Comparison of ENCODE assay signal across 22 mouse cellular contexts in the genomic region with DNA sequence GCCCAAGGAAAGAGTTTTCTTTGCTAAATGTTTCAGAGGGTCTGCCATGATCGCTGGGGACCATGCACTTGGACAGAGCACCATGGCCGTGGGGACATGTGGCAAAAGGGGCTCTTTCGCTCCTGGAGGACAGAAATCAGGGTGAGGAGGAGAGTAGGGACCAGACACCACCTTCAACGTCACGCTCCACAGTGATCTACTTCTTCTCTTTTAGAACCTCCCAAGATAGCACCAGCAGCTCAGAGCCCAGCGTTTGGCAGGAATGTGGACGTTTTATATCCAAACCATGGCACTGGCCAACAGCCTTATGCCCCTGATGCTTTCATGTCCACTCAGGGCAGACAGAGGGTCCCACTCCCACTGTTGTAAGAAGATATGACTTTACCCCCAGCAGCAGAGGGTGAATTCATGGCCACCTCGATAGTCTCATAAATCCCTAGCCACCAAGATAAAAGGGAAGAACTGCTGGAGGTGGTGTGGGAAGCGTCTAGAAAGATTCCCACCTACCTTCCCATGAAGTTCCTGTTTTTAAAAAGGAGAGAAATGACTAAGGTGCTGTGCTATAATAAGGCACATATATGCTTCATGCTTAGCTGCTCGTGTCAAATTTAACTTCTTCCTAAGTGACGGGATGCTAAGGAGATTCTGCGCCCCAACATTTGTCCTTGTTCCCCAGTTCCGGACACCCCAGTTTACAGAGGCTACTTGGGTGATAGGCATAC.
"Had no signal": no experiment of that assay in that cellular context is flagged by ENCODE, and none has a peak within 500 bp of the region (broad histone marks: within the 10 kb centered on the region; RNA-seq: fewer than 3 reads in every experiment).

No protein-coding gene starts in this region.

- H3K4me2 ChIP-seq: kidney, embryonic 15.5 days; limb, embryonic 12.5 days; limb, embryonic 15.5 days; liver, embryonic 11.5 days; lung, embryonic 14.5 days; midbrain, embryonic 12.5 days; midbrain, embryonic 15.5 days; neural tube, embryonic 13.5 days had no signal

- H3K4me3 ChIP-seq: kidney, embryonic 15.5 days; limb, embryonic 12.5 days; limb, embryonic 15.5 days; midbrain, embryonic 12.5 days; midbrain, embryonic 15.5 days; myocyte; neural tube, embryonic 13.5 days had no signal

- ATAC-seq: liver, postnatal 0 days; lung, postnatal 0 days; midbrain, embryonic 15.5 days had no signal

- H3K9me3 ChIP-seq: kidney, embryonic 15.5 days; limb, embryonic 12.5 days; limb, embryonic 15.5 days; midbrain, embryonic 12.5 days; midbrain, embryonic 15.5 days had no signal

- H3K36me3 ChIP-seq: kidney, embryonic 15.5 days; limb, embryonic 12.5 days; limb, embryonic 15.5 days; midbrain, embryonic 12.5 days; midbrain, embryonic 15.5 days; neural tube, embryonic 13.5 days had no signal

- H3K27me3 ChIP-seq: kidney, embryonic 15.5 days; limb, embryonic 12.5 days; limb, embryonic 15.5 days; midbrain, embryonic 12.5 days; midbrain, embryonic 15.5 days; neural tube, embryonic 13.5 days had no signal

- H3K27ac ChIP-seq: kidney, embryonic 15.5 days; limb, embryonic 12.5 days; limb, embryonic 15.5 days; liver, embryonic 14.5 days; macrophage; midbrain, embryonic 12.5 days; midbrain, embryonic 15.5 days; neural tube, embryonic 13.5 days had no signal

- H3K9ac ChIP-seq: kidney, embryonic 15.5 days; limb, embryonic 12.5 days; limb, embryonic 15.5 days; liver, embryonic 14.5 days; liver, postnatal 0 days; lung, embryonic 14.5 days; midbrain, embryonic 12.5 days; midbrain, embryonic 15.5 days; neural tube, embryonic 13.5 days had no signal

- DNase-seq: kidney, adult 11 months; kidney, adult 8-10 months; kidney, postnatal 10 days; kidney, postnatal 36 days; layer of hippocampus, postnatal 36 days; liver, postnatal 0 days; lung, embryonic 14.5 days; retina, postnatal 1 day; thymus, adult 2 months; thymus, postnatal 14 days; thymus, postnatal 4 days had no signal

- H3K4me1 ChIP-seq: limb, embryonic 12.5 days; limb, embryonic 15.5 days had no signal
